Mouse (Mus musculus) E14TG2a.4 (cell line): Measurements from ENCODE around the gene Diexf.

Experiments
- CTCF ChIP-seq: conservative IDR thresholded peaks from 2 replicates; pipeline ENCODE4 v1.5.1; 2014; ENCODE audit warnings: low read length
- NANOG ChIP-seq: IDR thresholded peaks from 2 replicates; pipeline ENCODE4 v1.6.1; 2014; ENCODE audit warnings: borderline replicate concordance, low read length, mixed read lengths
- POU5F1 ChIP-seq: IDR thresholded peaks from 2 replicates; pipeline ENCODE4 v1.6.1; 2014; ENCODE audit warnings: low read length, borderline replicate concordance

GRCm38 (mm10) chr1:193174143-193174733 is 44.2 kb upstream of the Diexf start:
- TF ChIP-seq CTCF (no peak), NANOG (no peak), POU5F1 (no peak)
